Mouse (Mus musculus) ES-CJ7 (cell line): ENCODE measurements at regions not wholly inside any gene's neighbourhood (a gene's known extent, or its start where the extent isn't known, plus 50 kb on each side); places are given as distances from the start of the nearest gene placed in this dataset.
A peak's percentile ranks its signal among the peaks of the same experiment; 100 is the strongest.

Source experiments
- DNase-seq: peaks from one replicate; pipeline ENCODE4 v3.0.0; 2011; ENCODE audit warnings: low read depth, low spot score

GRCm38 (mm10) chr4:137216908-137217497, 60.3 kb upstream of the Wnt4 start:
- DNase-seq = no peak

- no peak for DNase-seq
Observed at GRCm38 (mm10) chr4:137214573-137214972, 62.7 kb upstream of the Wnt4 start.

GRCm38 (mm10) chr4:137212846-137213245, 64.4 kb upstream of the Wnt4 start:
- DNase-seq = no peak

GRCm38 (mm10) chr4:137212106-137212505, 65.2 kb upstream of the Wnt4 start:
- no peak for DNase-seq

GRCm38 (mm10) chr4:137211288-137211687, 66.0 kb upstream of the Wnt4 start:
- DNase-seq = no peak

- no peak for DNase-seq
Observed at GRCm38 (mm10) chr4:137210525-137210924, 66.8 kb upstream of the Wnt4 start.

- DNase-seq = no peak
Observed at GRCm38 (mm10) chr4:137200968-137201367, 76.3 kb upstream of the Wnt4 start.

- no peak for DNase-seq
Observed at GRCm38 (mm10) chr4:137200426-137200825, 76.9 kb upstream of the Wnt4 start.

- DNase-seq = no peak
Observed at GRCm38 (mm10) chr4:137196491-137196974, 80.8 kb upstream of the Wnt4 start.

- no peak for DNase-seq
Observed at GRCm38 (mm10) chr4:137194106-137194505, 83.2 kb upstream of the Wnt4 start.

GRCm38 (mm10) chr4:137190625-137191024, 86.7 kb upstream of the Wnt4 start:
- no peak for DNase-seq

- no peak for DNase-seq
Observed at GRCm38 (mm10) chr4:137189801-137190200, 87.5 kb upstream of the Wnt4 start.

- peak; percentile 10 for DNase-seq
Observed at GRCm38 (mm10) chr4:137189058-137189457, 88.2 kb upstream of the Wnt4 start.

- no peak for DNase-seq
Observed at GRCm38 (mm10) chr4:137187592-137187991, 89.7 kb upstream of the Wnt4 start.

GRCm38 (mm10) chr4:137187051-137187450, 90.2 kb upstream of the Wnt4 start:
- DNase-seq = no peak

- no peak for DNase-seq
Observed at GRCm38 (mm10) chr4:137185001-137185400, 92.3 kb upstream of the Wnt4 start.

GRCm38 (mm10) chr4:137183181-137183850, 94.0 kb upstream of the Wnt4 start:
- no peak for DNase-seq

GRCm38 (mm10) chr4:137182547-137182946, 94.7 kb upstream of the Wnt4 start:
- no peak for DNase-seq

- no peak for DNase-seq
Observed at GRCm38 (mm10) chr4:137181252-137181651, 96.0 kb upstream of the Wnt4 start.

- no peak for DNase-seq
Observed at GRCm38 (mm10) chr4:137180083-137180482, 97.2 kb upstream of the Wnt4 start.

GRCm38 (mm10) chr4:137178833-137179232, 98.5 kb upstream of the Wnt4 start:
- DNase-seq = no peak

- DNase-seq = no peak
Observed at GRCm38 (mm10) chr4:137164933-137165332, 112.4 kb upstream of the Wnt4 start.

GRCm38 (mm10) chr4:137164429-137164828, 112.9 kb upstream of the Wnt4 start:
- peak; percentile 89 for DNase-seq
